Mouse (Mus musculus): Measurements from ENCODE around the gene Ttll7. TPM values are rescaled to one million over a fixed set of nuclear protein-coding genes. Genes with fewer than 3 reads are reported as not detected.

The Ttll7 gene
- polyA plus RNA-seq, 1 experiment from 2014 or later: 1.9 TPM

- Histone ChIP-seq H3K9ac (ENCODE audit: low read depth, low read length) (no peak overlapping the region), H3K27ac (ENCODE audit: low read length) (no peak overlapping the region), H3K4me2 (ENCODE audit: low read depth, low read length) (no peak overlapping the region), H3K27me3 (replicated peaks; ENCODE audit: control insufficient read depth, insufficient read depth, low read length) (no peaks in the 10 kb centered on the region), H3K9me3 (ENCODE audit: control insufficient read depth, low read length) (no peaks in the 10 kb centered on the region), H3K36me3 (ENCODE audit: control insufficient read depth, insufficient read depth, low read length) (no peaks in the 10 kb centered on the region), H3K4me3 (ENCODE audit: low read length) (no peak overlapping the region), H3K4me1 (ENCODE audit: control insufficient read depth, insufficient read depth, low read length) (no peaks in the 10 kb centered on the region)
- WGBS: 88% methylated on average over 6 of the region's 6 CpGs
- ATAC-seq: no peak
Measured at GRCm38 (mm10) chr3:147016506-147016905, 164.3 kb downstream of the Ttll7 start.

GRCm38 (mm10) chr3:147019506-147019905, 167.3 kb downstream of the Ttll7 start:
- WGBS: 59% methylated on average over 5 of the region's 5 CpGs
- H3K27ac ChIP-seq (ENCODE audit: low read length): no peak overlapping the region
- no peak overlapping the region for H3K4me2 ChIP-seq (ENCODE audit: low read depth, low read length)
- no peak overlapping the region for H3K9ac ChIP-seq (ENCODE audit: low read depth, low read length)
- no peak for ATAC-seq
- H3K9me3 ChIP-seq (ENCODE audit: control insufficient read depth, low read length): no peaks in the 10 kb centered on the region
- no peaks in the 10 kb centered on the region for H3K27me3 ChIP-seq (replicated peaks; ENCODE audit: control insufficient read depth, insufficient read depth, low read length)
- no peak overlapping the region for H3K4me3 ChIP-seq (ENCODE audit: low read length)
- no peaks in the 10 kb centered on the region for H3K4me1 ChIP-seq (ENCODE audit: control insufficient read depth, insufficient read depth, low read length)
- no peaks in the 10 kb centered on the region for H3K36me3 ChIP-seq (ENCODE audit: control insufficient read depth, insufficient read depth, low read length)

GRCm38 (mm10) chr3:147026248-147026647, 174.1 kb downstream of the Ttll7 start:
- Histone ChIP-seq H3K4me2 (ENCODE audit: low read depth, low read length) (no peak overlapping the region), H3K36me3 (ENCODE audit: control insufficient read depth, insufficient read depth, low read length) (no peaks in the 10 kb centered on the region), H3K9ac (ENCODE audit: low read depth, low read length) (no peak overlapping the region), H3K9me3 (ENCODE audit: control insufficient read depth, low read length) (no peaks in the 10 kb centered on the region), H3K4me3 (ENCODE audit: low read length) (no peak overlapping the region), H3K27ac (ENCODE audit: low read length) (no peak overlapping the region), H3K4me1 (ENCODE audit: control insufficient read depth, insufficient read depth, low read length) (no peaks in the 10 kb centered on the region), H3K27me3 (replicated peaks; ENCODE audit: control insufficient read depth, insufficient read depth, low read length) (no peaks in the 10 kb centered on the region)
- WGBS: 87% methylated on average over 5 of the region's 5 CpGs
- no peak for ATAC-seq

GRCm38 (mm10) chr3:147028382-147028781, 176.2 kb downstream of the Ttll7 start:
- Histone ChIP-seq H3K4me3 (ENCODE audit: low read length) (no peak overlapping the region), H3K36me3 (ENCODE audit: control insufficient read depth, insufficient read depth, low read length) (no peaks in the 10 kb centered on the region), H3K9me3 (ENCODE audit: control insufficient read depth, low read length) (no peaks in the 10 kb centered on the region), H3K27ac (ENCODE audit: low read length) (no peak overlapping the region), H3K27me3 (replicated peaks; ENCODE audit: control insufficient read depth, insufficient read depth, low read length) (no peaks in the 10 kb centered on the region), H3K4me2 (ENCODE audit: low read depth, low read length) (no peak overlapping the region), H3K4me1 (ENCODE audit: control insufficient read depth, insufficient read depth, low read length) (no peaks in the 10 kb centered on the region), H3K9ac (ENCODE audit: low read depth, low read length) (no peak overlapping the region)
- 94% methylated on average over 7 of the region's 7 CpGs for WGBS
- no peak for ATAC-seq

GRCm38 (mm10) chr3:147029718-147030117, 177.6 kb downstream of the Ttll7 start:
- WGBS: 73% methylated on average over 11 of the region's 11 CpGs
- Histone ChIP-seq H3K4me2 (ENCODE audit: low read depth, low read length) (no peak overlapping the region), H3K27me3 (replicated peaks; ENCODE audit: control insufficient read depth, insufficient read depth, low read length) (no peaks in the 10 kb centered on the region), H3K4me3 (ENCODE audit: low read length) (no peak overlapping the region), H3K36me3 (ENCODE audit: control insufficient read depth, insufficient read depth, low read length) (no peaks in the 10 kb centered on the region), H3K27ac (ENCODE audit: low read length) (no peak overlapping the region), H3K4me1 (ENCODE audit: control insufficient read depth, insufficient read depth, low read length) (no peaks in the 10 kb centered on the region), H3K9ac (ENCODE audit: low read depth, low read length) (no peak overlapping the region), H3K9me3 (ENCODE audit: control insufficient read depth, low read length) (no peaks in the 10 kb centered on the region)
- no peak for ATAC-seq

- ATAC-seq: no peak
- no peaks in the 10 kb centered on the region for H3K27me3 ChIP-seq (replicated peaks; ENCODE audit: control insufficient read depth, insufficient read depth, low read length)
- no peaks in the 10 kb centered on the region for H3K9me3 ChIP-seq (ENCODE audit: control insufficient read depth, low read length)
- no peak overlapping the region for H3K4me3 ChIP-seq (ENCODE audit: low read length)
- H3K4me2 ChIP-seq (ENCODE audit: low read depth, low read length): no peak overlapping the region
- H3K9ac ChIP-seq (ENCODE audit: low read depth, low read length): no peak overlapping the region
- H3K27ac ChIP-seq (ENCODE audit: low read length): no peak overlapping the region
- H3K36me3 ChIP-seq (ENCODE audit: control insufficient read depth, insufficient read depth, low read length): no peaks in the 10 kb centered on the region
- no peaks in the 10 kb centered on the region for H3K4me1 ChIP-seq (ENCODE audit: control insufficient read depth, insufficient read depth, low read length)
- 42% methylated on average over 11 of the region's 11 CpGs for WGBS
Measured at GRCm38 (mm10) chr3:147030266-147030880, 178.2 kb downstream of the Ttll7 start.

Other genes with a start within 250 kb of the Ttll7 start
- gene Dnase2b, start 236.8 kb upstream of the Ttll7 start, polyA plus RNA-seq (2015; fragmentation: Nextera tagmentation; extraction: Ambion mirVana): 0.05 TPM in 1 of 2 replicates, not detected in the other
- gene 4930503B20Rik, start 201.1 kb upstream of the Ttll7 start, polyA plus RNA-seq (2015; fragmentation: Nextera tagmentation; extraction: Ambion mirVana): not detected in 2 replicates
- 0.56 and 0.66 TPM in 2 replicates for gene Samd13, start 166.8 kb upstream of the Ttll7 start, polyA plus RNA-seq (2015; fragmentation: Nextera tagmentation; extraction: Ambion mirVana)
- 34.4 and 38.3 TPM in 2 replicates for gene Prkacb, start 39.4 kb upstream of the Ttll7 start, polyA plus RNA-seq (2015; fragmentation: Nextera tagmentation; extraction: Ambion mirVana)